9 mouse cellular contexts compared by ENCODE assay signal in genomic region chr6:30735728-30736371, GRCm38 (mm10). TPM values are rescaled to one million over a fixed set of nuclear protein-coding genes. Genes with fewer than 3 reads are reported as not detected.
A peak's percentile ranks its signal among the peaks of the same experiment; 100 is the strongest.
DNase-seq lines count a peak whose midpoint lies in the region; ATAC-seq and TF ChIP-seq lines count a peak whose summit lies in the region.
"Had no signal": no experiment of that assay in that cellular context is flagged by ENCODE, and none has a peak within 500 bp of the region (broad histone marks: within the 10 kb centered on the region; RNA-seq: fewer than 3 reads in every experiment).

No protein-coding gene starts in this region.

- no peaks in the 10 kb centered on the region for H3K27me3 ChIP-seq in kidney, embryonic 16.5 days (ENCODE audit: insufficient read depth, low read length)
- H3K27me3 ChIP-seq in forebrain, embryonic 12.5 days = no peaks in the 10 kb centered on the region; the same call in 1 of the 2 replicates
- H3K27me3 ChIP-seq in intestine, postnatal 0 days (replicated peaks; ENCODE audit: control insufficient read depth, insufficient read depth, low read length) = no peaks in the 10 kb centered on the region; the same call in 1 of the 2 replicates
- no peaks in the 10 kb centered on the region for H3K27me3 ChIP-seq in neural tube, embryonic 15.5 days (replicated peaks)

- WGBS in kidney, embryonic 16.5 days = 53% methylated on average over 15 of the region's 15 CpGs
- WGBS in forebrain, embryonic 12.5 days = 46% methylated on average over 15 of the region's 15 CpGs
- 52% methylated on average over 15 of the region's 15 CpGs for WGBS in intestine, postnatal 0 days
- 50% methylated on average over 15 of the region's 15 CpGs for WGBS in neural tube, embryonic 15.5 days

- TF ChIP-seq CTCF in intestine, postnatal 0 days (IDR thresholded peaks at IDR 0.05; ENCODE audit: low read depth) = no peak

- no peak for DNase-seq in kidney, adult 18-20 months
- no peak for DNase-seq in frontal cortex, postnatal 36 days (ENCODE audit: low spot score in 2 of 2)
- DNase-seq in thymus, postnatal 25 days = no peak
- no peak for DNase-seq in lung, postnatal 36 days

- H3K4me2 ChIP-seq in kidney, embryonic 16.5 days (replicated peaks; ENCODE audit: low read depth, low read length) = peak overlapping the region; percentile 52
- peak overlapping the region; percentile 55 for H3K4me2 ChIP-seq in forebrain, embryonic 12.5 days
- peak overlapping the region; percentile 32; the same call in 1 of the 2 replicates for H3K4me2 ChIP-seq in intestine, postnatal 0 days (replicated peaks; ENCODE audit: low read depth)
- peak overlapping the region; percentile 64 for H3K4me2 ChIP-seq in neural tube, embryonic 15.5 days

- peaks cover 17% of the 10 kb centered on the region for H3K4me1 ChIP-seq in kidney, embryonic 16.5 days (ENCODE audit: insufficient read depth, low read length)
- H3K4me1 ChIP-seq in forebrain, embryonic 12.5 days = peaks cover 33% of the 10 kb centered on the region
- no peaks in the 10 kb centered on the region for H3K4me1 ChIP-seq in intestine, postnatal 0 days (replicated peaks; ENCODE audit: control insufficient read depth, insufficient read depth, low read length)
- H3K4me1 ChIP-seq in neural tube, embryonic 15.5 days = peaks cover 19% of the 10 kb centered on the region

- peak overlapping the region; percentile 95 for H3K27ac ChIP-seq in kidney, embryonic 16.5 days (ENCODE audit: low read length)
- peak overlapping the region; percentile 94 for H3K27ac ChIP-seq in forebrain, embryonic 12.5 days
- peak overlapping the region; percentile 46; the same call in 1 of the 2 replicates for H3K27ac ChIP-seq in intestine, postnatal 0 days (ENCODE audit: low read depth, low read length)
- H3K27ac ChIP-seq in neural tube, embryonic 15.5 days (replicated peaks) = peak overlapping the region; percentile 88

- peaks cover 32% of the 10 kb centered on the region for H3K36me3 ChIP-seq in kidney, embryonic 16.5 days (ENCODE audit: insufficient read depth, low read length)
- H3K36me3 ChIP-seq in forebrain, embryonic 12.5 days (replicated peaks) = no peaks in the 10 kb centered on the region
- H3K36me3 ChIP-seq in intestine, postnatal 0 days (ENCODE audit: control insufficient read depth, insufficient read depth) = no peaks in the 10 kb centered on the region
- no peaks in the 10 kb centered on the region for H3K36me3 ChIP-seq in neural tube, embryonic 15.5 days

- no peak for ATAC-seq in kidney, embryonic 16.5 days (ENCODE audit: low FRiP score, low TSS enrichment)
- ATAC-seq in forebrain, embryonic 12.5 days (ENCODE audit: low FRiP score) = no peak
- no peak for ATAC-seq in intestine, postnatal 0 days
- ATAC-seq in neural tube, embryonic 15.5 days (ENCODE audit: low FRiP score) = no peak

- H3K4me3 ChIP-seq in kidney, embryonic 16.5 days (ENCODE audit: low read length) = peak overlapping the region; percentile 22
- peak overlapping the region; percentile 20 for H3K4me3 ChIP-seq in forebrain, embryonic 12.5 days (replicated peaks)
- 0 out of 2 replicates have a peak overlapping the region, but pooled peaks have one; percentile 11 for H3K4me3 ChIP-seq in intestine, postnatal 0 days (ENCODE audit: low read depth, low read length)
- H3K4me3 ChIP-seq in neural tube, embryonic 15.5 days (replicated peaks) = no peak overlapping the region
- H3K4me3 ChIP-seq: erythroblast, embryonic 14.5 days had no signal

- peaks cover 55% of the 10 kb centered on the region for H3K9me3 ChIP-seq in kidney, embryonic 16.5 days (ENCODE audit: low read length)
- peaks cover 47% of the 10 kb centered on the region for H3K9me3 ChIP-seq in forebrain, embryonic 12.5 days
- peaks cover 14% of the 10 kb centered on the region for H3K9me3 ChIP-seq in intestine, postnatal 0 days (ENCODE audit: control insufficient read depth)
- H3K9me3 ChIP-seq in neural tube, embryonic 15.5 days (replicated peaks) = peaks cover 24% of the 10 kb centered on the region

- peak overlapping the region; percentile 56 for H3K9ac ChIP-seq in kidney, embryonic 16.5 days (replicated peaks; ENCODE audit: low read length)
- peak overlapping the region; percentile 40 for H3K9ac ChIP-seq in forebrain, embryonic 12.5 days
- H3K9ac ChIP-seq in intestine, postnatal 0 days (ENCODE audit: low read depth, low read length) = no peak overlapping the region
- no peak overlapping the region for H3K9ac ChIP-seq in neural tube, embryonic 15.5 days (replicated peaks)

RNA-seq across cellular contexts. Expression of gene Mest, which starts 12.5 kb away (rescaled TPM):
- polyA plus RNA-seq in kidney, embryonic 16.5 days (2015; fragmentation: Nextera tagmentation; extraction: Ambion mirVana) = 2,098 and 2,228 TPM in 2 replicates
- 802 and 947 TPM in 2 replicates for polyA plus RNA-seq in forebrain, embryonic 12.5 days (2016; fragmentation: Nextera tagmentation; extraction: Ambion mirVana)
- polyA plus RNA-seq in intestine, postnatal 0 days (2015; fragmentation: Nextera tagmentation; extraction: Ambion mirVana) = 145 and 156 TPM in 2 replicates
- 378 and 417 TPM in 2 replicates for polyA plus RNA-seq in neural tube, embryonic 15.5 days (2015; fragmentation: Nextera tagmentation; extraction: Ambion mirVana)

RNA-seq across cellular contexts. Expression of gene Cep41, which starts 42.3 kb away (rescaled TPM):
- polyA plus RNA-seq in kidney, embryonic 16.5 days (2015; fragmentation: Nextera tagmentation; extraction: Ambion mirVana) = 20.6 and 21.6 TPM in 2 replicates
- polyA plus RNA-seq in forebrain, embryonic 12.5 days (2016; fragmentation: Nextera tagmentation; extraction: Ambion mirVana) = 23.3 and 25.1 TPM in 2 replicates
- 3.7 and 4.4 TPM in 2 replicates for polyA plus RNA-seq in intestine, postnatal 0 days (2015; fragmentation: Nextera tagmentation; extraction: Ambion mirVana)
- polyA plus RNA-seq in neural tube, embryonic 15.5 days (2015; fragmentation: Nextera tagmentation; extraction: Ambion mirVana) = 10.7 and 11.6 TPM in 2 replicates

Comparison
In these comparisons a context has a peak if more than half of its experiments do, and no peak if none do; other contexts are left out.
1. H3K9ac ChIP-seq: peak in kidney, embryonic 16.5 days (single experiment) and forebrain, embryonic 12.5 days (single experiment); none in intestine, postnatal 0 days (single experiment) and neural tube, embryonic 15.5 days (single experiment).
2. Peak in every context shown above with its lines, with median percentiles within 50 percentile points of each other: H3K27ac ChIP-seq and H3K4me2 ChIP-seq.